Mouse (Mus musculus) frontal cortex, adult (tissue): ENCODE data around the gene Eif2ak2.
A peak's percentile ranks its signal among the peaks of the same experiment; 100 is the strongest.

Source experiments
- ATAC-seq: cut with Nextera tagmentation; 2 replicates; pipeline ENCODE4 v1.9.2; 2017; ENCODE audit warnings: mild to moderate bottlenecking, moderate library complexity, mixed read lengths; ENCODE audit not compliant: low TSS enrichment

The Eif2ak2 gene

GRCm38 (mm10) chr17:78882401-78883112 is at the start of gene Eif2ak2:
TSS of gene Eif2ak2 (minus strand) at chr17:78882573.
- peak; percentile 99 for ATAC-seq

DNA sequence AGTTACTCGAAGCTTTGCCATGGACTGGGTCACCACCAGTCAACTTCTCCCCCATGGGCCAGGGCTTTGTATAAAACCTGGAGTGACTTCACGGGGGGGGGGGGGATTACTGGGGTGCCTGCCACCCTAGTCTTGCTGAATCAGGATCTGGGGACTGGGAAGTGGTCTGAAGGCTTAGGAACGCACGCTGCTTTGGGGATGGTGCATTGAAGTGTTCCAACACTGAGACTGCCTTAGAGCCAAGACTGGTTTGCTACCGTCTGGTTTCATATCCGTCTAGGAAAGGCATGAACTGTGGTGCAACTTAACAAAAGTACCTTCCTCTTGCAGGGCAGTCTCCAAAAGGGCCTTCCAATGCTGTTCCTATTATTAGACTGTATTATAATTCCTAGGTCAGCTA is 35.3 kb upstream of the Eif2ak2 start:
- peak; percentile 7; the same call in 1 of the 2 replicates for ATAC-seq

DNA sequence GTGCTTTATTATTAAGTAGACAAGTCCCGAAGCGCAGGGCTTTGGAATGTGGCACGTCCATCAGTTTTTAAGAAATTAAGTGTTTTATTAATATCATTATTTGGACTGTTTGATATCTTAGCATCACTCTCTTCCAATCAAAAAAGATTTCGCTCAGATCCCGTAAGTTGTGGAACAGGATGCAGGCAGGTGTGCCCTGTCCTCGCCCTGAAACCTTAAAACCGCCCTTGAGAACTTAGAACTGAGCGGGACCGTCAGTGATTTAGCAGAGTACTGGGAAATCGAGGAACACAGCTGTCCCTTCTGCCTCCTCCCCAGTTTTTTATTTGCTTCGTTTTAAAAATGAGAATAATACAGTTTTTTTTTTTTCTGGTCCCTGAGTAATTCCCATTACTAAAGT is 34.5 kb upstream of the Eif2ak2 start:
- ATAC-seq, result no peak

DNA sequence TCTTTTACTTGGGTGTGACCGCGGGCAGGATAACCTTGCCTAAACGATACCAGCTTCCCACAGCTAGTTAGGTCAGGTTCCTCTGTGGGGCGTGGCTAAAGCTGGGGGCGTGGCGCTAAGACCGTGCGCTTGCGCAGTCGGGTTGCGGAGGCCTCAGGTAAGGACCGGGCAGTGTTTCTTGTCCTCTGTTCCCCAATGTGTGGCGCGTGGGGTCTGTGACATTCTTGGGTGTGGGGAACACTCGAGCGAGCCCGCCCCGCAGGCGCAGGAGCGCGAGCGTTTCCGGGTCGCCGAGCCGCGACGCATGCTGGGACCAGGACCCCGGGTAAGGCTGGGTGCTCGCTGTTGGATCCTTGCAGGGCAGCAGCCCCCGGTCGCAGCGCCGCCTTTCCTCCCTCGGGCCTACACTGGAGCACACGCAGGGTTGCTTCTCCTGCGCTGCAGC is 34.0 kb upstream of the Eif2ak2 start, which contains the start of gene Cebpzos:
Cebpzos (plus strand) TSS at position 132 of the 445 bp plus-strand sequence.
- peak; percentile 95 for ATAC-seq

DNA sequence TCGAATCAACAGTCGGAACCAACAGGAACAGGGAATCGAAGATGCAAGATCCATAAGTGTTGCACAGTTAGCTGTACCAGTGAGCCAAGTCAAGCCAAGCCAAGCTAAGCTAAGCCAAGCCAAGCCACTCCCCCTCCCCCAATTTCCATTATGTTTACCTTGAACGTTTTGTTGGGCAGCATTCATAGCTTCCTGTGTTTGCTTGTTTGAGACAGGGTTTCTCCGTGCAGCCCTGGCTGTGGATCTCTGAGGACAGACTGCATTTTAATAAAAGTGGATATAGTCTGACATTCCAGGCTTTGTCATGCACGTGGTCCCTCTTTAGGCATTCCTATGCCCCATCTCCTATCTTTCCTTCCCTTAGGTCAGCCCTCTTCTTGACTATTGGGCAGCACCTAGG is 33.4 kb upstream of the Eif2ak2 start:
- ATAC-seq, result peak; percentile 2; the same call in 1 of the 2 replicates

GRCm38 (mm10) chr17:78913921-78914320 is 31.5 kb upstream of the Eif2ak2 start:
- no peak for ATAC-seq

- ATAC-seq, result no peak
These were observed 30.5 kb upstream of the Eif2ak2 start for GRCm38 (mm10) chr17:78912861-78913281.

GRCm38 (mm10) chr17:78909374-78909773 is 27.0 kb upstream of the Eif2ak2 start:
- ATAC-seq, result no peak

- ATAC-seq, result no peak
These were observed 24.5 kb upstream of the Eif2ak2 start, which contains the start of gene Sult6b1 for GRCm38 (mm10) chr17:78906892-78907291. TSS of gene Sult6b1 (minus strand) at chr17:78906992.

- no peak for ATAC-seq
These were observed 20.8 kb upstream of the Eif2ak2 start for GRCm38 (mm10) chr17:78903158-78903557.

- ATAC-seq, result no peak
These were observed 13.0 kb upstream of the Eif2ak2 start for GRCm38 (mm10) chr17:78895394-78895793.

GRCm38 (mm10) chr17:78894991-78895390 is 12.6 kb upstream of the Eif2ak2 start:
- no peak for ATAC-seq

DNA sequence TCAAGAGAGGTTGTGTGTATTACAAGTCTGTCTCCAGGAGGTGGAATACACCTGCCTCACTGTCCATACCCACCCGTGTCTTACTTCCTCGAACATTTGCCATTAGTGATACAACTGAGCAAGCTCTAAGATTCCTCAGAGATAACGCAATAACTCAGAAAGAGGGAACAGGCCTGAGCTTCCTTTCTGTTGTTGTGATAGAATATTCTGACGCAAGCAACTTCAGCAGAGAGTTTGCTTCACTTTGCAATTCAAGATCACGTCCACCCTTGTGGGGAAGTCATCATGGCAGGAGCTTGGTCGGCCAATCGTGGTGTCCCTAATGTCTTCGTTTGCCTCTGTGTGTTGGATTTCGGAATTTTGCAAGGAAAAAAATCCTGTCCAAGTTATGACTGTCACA is 8.6 kb upstream of the Eif2ak2 start:
- no peak for ATAC-seq

DNA sequence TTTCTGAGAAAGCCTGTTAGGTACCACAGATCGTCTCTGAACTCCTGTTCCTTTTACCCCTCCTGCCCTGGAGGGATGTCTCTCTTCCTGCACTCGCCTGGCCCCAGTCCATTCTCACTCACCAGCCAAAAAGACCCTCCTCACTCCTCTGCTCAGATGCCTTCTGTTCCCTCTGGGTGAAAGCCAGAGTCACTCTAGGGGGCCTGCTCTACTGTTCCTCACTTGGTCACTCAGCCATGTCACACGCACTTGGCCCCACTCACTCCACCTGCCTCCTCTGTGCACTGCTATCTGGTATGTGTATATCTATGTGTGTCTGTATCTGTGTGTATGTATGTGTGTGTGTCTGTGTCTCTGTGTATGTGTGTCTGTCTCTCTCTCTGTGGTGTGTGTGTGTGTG is 6.8 kb upstream of the Eif2ak2 start:
- ATAC-seq, result no peak

GRCm38 (mm10) chr17:78888554-78888953 is 6.2 kb upstream of the Eif2ak2 start:
- ATAC-seq, result no peak

DNA sequence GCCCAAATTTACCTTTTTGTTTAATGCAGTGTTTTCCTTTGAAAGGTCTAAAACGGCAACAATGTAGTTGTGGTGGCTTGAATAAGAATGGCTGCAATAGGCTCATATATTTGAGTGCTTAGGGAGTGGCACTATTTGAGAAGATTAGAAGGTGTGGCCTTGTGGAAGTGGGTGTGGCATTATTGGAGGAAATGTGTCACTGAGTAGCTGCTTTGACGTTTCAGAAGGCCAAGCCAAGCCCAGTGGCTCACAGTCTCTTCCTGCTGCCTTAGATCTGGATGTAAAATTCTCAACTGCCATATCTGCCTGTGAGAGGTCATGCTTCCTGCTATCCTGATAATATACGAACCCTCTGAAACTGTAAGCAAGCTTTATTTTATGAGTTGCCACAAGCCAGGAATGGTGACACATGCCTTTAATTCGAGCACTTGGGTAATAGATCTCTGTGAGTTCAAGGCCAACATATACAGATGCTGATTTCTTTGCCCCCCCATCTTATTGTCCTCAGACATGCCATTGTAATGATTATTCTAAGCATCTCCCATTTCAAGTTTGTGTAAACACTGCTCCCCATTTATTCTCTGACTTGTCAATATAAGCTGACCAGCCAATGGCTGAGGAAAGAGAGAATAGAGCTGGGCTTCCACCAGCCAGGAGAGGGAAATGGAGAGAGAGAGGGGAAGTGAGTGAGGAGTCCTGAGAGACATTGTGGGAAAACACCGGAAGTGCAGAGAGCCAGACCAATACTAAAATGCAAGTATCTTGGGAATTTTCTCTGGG is 3.1 kb upstream of the Eif2ak2 start:
- no peak for ATAC-seq

DNA sequence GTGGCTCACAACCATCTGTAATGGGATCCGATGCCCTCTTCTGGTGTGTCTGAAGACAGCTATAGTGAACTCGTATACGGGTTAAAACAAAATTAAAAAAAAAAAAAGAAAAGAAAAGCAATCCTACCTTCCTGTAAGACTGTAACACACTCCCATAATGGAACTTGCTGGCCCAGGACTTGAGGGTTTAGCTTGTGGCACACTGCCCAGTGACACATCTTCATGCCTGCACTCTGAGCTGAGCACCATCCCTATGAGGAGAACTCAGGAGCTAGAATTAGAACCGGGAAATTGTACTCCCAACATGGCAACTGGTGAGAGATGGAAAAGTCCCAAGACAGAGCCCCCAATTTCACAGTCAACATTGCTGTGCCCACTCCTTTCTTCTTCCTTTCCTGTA is 918 bp upstream of the Eif2ak2 start:
- ATAC-seq, result no peak

DNA sequence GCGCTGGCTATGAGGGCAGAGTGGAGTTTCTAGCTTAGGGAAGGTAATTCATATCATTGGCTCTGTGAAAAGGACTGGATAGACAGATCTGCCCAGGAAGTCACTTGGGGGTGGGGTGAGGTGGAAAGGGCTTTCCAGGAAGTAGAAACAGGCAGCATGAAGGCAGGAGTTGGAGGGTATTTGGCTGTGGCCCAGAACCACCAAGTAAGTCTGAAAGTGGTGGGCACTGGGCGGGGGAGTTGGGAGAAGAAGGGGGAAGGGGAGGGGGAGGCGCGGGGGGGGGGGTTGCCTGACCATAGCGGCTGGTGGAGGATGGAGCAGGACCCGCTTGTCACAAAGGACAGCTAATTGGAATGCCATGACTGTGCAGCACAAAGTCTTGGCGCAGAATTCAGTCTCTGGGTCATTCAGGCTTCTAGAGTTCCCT is 482 bp downstream of the Eif2ak2 start:
- no peak for ATAC-seq

DNA sequence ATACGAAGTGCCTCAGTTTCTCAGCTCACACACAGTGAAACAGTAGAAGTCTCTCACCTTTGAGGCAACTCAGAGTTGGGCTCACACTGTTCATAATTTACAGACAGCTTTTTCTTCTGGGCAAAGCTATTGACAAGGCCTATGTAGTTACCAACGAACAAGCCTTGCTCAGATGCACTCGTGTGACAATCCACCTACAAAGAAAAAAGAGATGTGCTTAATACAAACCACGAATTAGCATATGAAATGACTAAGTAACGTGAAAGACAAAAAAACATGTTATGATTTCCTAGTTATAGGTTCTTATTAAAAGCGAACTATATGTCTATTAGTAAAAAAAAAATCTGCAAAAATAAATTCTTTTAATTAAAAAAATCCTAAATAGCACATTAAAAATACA is 8.5 kb downstream of the Eif2ak2 start:
- ATAC-seq, result no peak

- no peak for ATAC-seq
These were observed 26.1 kb downstream of the Eif2ak2 start for GRCm38 (mm10) chr17:78856243-78856642.

DNA sequence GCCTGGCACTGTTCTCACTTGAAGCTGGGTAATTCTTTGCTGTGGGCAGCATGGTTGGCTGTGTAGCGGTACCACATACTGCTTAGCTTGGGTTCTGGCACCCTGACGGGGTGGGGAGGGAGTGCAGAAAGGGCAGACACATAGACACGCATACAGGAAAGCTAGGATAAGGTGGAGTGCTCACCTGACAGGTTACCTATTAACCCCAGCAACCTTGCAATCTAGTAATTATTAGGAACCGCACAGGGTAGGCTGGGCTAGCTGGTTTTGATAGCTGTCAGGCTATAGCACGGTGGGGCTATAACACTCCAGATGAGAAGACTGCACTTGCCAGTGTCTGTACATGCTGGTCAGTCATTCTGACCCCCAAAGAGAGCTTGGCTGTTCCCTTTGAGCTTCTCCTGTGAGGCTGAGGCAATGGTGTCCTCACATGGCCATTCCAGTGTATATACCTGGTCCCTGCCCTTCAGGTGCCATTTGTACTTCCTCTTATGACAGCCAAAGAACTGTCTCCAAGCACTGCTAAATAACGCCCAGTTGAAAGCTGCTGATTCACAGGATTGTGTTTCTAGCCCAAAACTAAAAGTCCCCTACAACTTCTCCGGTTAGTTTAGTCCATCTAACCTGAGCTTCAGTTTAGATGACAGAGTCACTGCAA is 40.0 kb downstream of the Eif2ak2 start:
- ATAC-seq, result no peak

DNA sequence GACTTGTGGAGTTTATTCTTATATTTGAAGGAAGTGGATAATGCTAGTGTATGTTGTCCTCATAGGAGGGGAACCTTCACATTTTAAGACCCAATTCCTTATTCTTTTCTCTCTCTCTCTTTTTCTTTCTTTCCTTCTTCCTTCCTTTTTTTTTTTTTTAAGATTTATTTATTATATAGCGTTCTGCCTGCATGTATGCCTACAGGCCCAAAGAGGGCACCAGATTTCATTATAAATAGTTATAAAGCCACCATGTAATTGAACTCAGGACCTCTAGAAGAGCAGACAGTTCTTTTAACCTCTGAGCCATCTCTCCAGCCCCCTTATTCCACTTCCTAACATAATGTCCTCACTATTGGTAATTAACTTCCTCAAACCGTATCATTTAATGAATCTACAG is 46.3 kb downstream of the Eif2ak2 start:
- no peak for ATAC-seq
